Mouse (Mus musculus): Measurements from ENCODE around the gene Mfge8. TPM values are rescaled to one million over a fixed set of nuclear protein-coding genes. Genes with fewer than 3 reads are reported as not detected.
A peak's percentile ranks its signal among the peaks of the same experiment; 100 is the strongest.

Mfge8 gene
- polyA plus RNA-seq, 1 experiment from 2014 or later: 224 TPM

DNA sequence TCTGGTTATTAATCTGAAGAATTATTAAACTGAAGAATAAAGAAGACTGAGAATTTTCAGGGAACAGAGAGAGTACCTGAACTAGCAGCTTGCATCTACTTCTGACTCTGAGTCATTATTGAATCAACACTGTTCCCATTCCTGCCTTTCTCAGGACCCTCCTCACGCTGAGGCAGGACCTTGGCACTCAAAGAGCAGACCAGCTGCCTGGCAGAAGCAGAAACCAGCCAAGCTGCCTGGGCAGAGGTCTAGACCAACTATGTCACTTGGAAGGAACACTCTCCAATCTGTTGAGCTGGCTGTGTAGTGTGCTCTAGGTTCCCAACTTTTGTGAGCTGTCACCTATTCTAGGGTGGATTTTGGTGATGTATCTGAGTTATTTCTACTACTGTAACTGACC lies 10.5 kb upstream of the Mfge8 start:
- Histone ChIP-seq H3K36me3 (no peaks in the 10 kb centered on the region), H3K4me3 (no peak overlapping the region), H3K27me3 (no peaks in the 10 kb centered on the region), H3K4me2 (no peak overlapping the region), H3K9ac (no peak overlapping the region), H3K9me3 (replicated peaks) (no peaks in the 10 kb centered on the region), H3K27ac (no peak overlapping the region), H3K4me1 (replicated peaks) (no peaks in the 10 kb centered on the region)
- 74% methylated on average over 1 of the region's 1 CpGs for WGBS
- ATAC-seq (replicated peaks; ENCODE audit: insufficient number of reproducible peaks, insufficient read depth, low FRiP score, low read depth): no peak

DNA sequence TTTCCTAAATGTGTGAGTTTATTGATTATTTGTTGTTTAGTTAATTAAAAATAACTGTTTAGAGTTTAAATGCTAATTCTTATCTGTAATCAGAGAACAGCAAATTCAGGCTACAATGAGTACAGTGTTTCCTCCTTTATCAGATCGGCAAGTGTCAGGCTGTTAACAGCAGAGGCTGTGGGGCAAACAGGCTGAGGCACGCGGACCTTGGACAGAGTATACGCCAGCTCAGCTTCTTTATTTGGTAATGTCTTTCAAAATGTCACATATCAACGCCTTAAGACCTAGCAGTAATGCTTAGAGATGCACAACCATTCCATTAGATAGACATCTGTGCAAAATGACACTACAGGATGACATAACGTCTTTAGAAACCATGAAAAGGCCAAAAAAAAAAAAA lies 662 bp upstream of the Mfge8 start:
- H3K27ac ChIP-seq: peak overlapping the region; percentile 92
- no peak for ATAC-seq (replicated peaks; ENCODE audit: insufficient number of reproducible peaks, insufficient read depth, low FRiP score, low read depth)
- no peak overlapping the region for H3K9ac ChIP-seq
- no peaks in the 10 kb centered on the region for H3K27me3 ChIP-seq
- H3K36me3 ChIP-seq: peaks cover 3% of the 10 kb centered on the region; the same call in 1 of the 2 replicates
- peak overlapping the region; percentile 78 for H3K4me2 ChIP-seq
- peaks cover 24% of the 10 kb centered on the region for H3K4me1 ChIP-seq (replicated peaks)
- no peaks in the 10 kb centered on the region for H3K9me3 ChIP-seq (replicated peaks)
- WGBS: 35% methylated on average over 6 of the region's 6 CpGs
- H3K4me3 ChIP-seq: no peak overlapping the region

DNA sequence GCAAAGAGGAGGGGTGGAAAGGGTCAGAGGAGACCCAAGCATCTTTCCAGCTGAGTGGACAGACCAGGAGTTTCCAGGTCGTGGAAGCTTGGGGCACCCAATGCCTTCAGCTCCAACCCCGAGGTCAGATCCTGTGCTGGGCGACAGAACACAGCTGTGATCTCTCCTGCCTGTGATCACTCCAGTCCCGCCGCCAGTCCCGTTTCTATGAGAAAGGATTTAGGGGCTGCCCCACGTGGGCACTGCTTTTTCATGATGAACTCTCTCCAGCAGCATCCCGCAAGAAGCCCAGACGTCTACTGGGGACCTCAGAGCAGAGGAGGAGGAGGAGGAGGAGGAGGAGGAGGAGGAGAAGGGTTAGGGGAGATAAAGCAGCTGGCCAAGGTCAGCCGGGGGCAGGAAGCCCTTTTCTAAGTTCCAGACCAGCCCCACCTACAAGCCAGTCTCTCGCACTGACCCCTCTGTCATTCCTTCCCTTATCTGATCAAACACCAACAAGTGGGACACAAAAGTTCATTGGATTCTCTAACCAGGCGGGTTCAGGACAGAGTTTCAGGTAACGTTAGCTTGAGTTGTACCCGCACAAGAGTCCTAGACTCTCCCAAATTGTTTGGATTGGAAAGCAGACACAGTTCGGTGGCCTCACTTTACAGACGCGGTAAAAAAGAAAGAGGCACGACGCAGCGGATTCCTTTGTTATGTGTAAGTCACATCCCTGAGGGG lies 768 bp downstream of the Mfge8 start:
- Histone ChIP-seq H3K36me3 (peaks cover 12% of the 10 kb centered on the region; the same call in 1 of the 2 replicates), H3K9ac (peak overlapping the region; percentile 80), H3K9me3 (replicated peaks) (no peaks in the 10 kb centered on the region), H3K27ac (peak overlapping the region; percentile 92), H3K27me3 (no peaks in the 10 kb centered on the region), H3K4me3 (peak overlapping the region; percentile 77), H3K4me1 (replicated peaks) (peaks cover 24% of the 10 kb centered on the region), H3K4me2 (peak overlapping the region; percentile 78)
- under 1% methylated on average over 20 of the region's 20 CpGs for whole genome bisulfite sequencing
- ATAC-seq (replicated peaks; ENCODE audit: insufficient number of reproducible peaks, insufficient read depth, low FRiP score, low read depth): no peak

GRCm38 (mm10) chr7:79147011-79147837 lies 1.6 kb downstream of the Mfge8 start:
- 0 out of 2 replicates have a peak, but pooled peaks have one; percentile 15 for ATAC-seq (replicated peaks; ENCODE audit: insufficient number of reproducible peaks, insufficient read depth, low FRiP score, low read depth)
- H3K9ac ChIP-seq: peak overlapping the region; percentile 80
- peak overlapping the region; percentile 77 for H3K4me3 ChIP-seq
- peak overlapping the region; percentile 92 for H3K27ac ChIP-seq
- peak overlapping the region; percentile 78 for H3K4me2 ChIP-seq
- H3K4me1 ChIP-seq (replicated peaks): peaks cover 24% of the 10 kb centered on the region
- no peaks in the 10 kb centered on the region for H3K27me3 ChIP-seq
- H3K36me3 ChIP-seq: peaks cover 20% of the 10 kb centered on the region; the same call in 1 of the 2 replicates
- 40% methylated on average over 12 of the region's 12 CpGs for WGBS
- no peaks in the 10 kb centered on the region for H3K9me3 ChIP-seq (replicated peaks)

- no peaks in the 10 kb centered on the region for H3K9me3 ChIP-seq (replicated peaks)
- ATAC-seq (replicated peaks; ENCODE audit: insufficient number of reproducible peaks, insufficient read depth, low FRiP score, low read depth): no peak; the same call in 1 of the 2 replicates
- 35% methylated on average over 8 of the region's 8 CpGs for WGBS
- no peak overlapping the region for H3K4me3 ChIP-seq
- H3K27ac ChIP-seq: no peak overlapping the region
- no peaks in the 10 kb centered on the region for H3K4me1 ChIP-seq (replicated peaks)
- H3K9ac ChIP-seq: no peak overlapping the region
- H3K4me2 ChIP-seq: no peak overlapping the region
- H3K36me3 ChIP-seq: peaks cover 50% of the 10 kb centered on the region
- H3K27me3 ChIP-seq: no peaks in the 10 kb centered on the region
These were observed 8.0 kb downstream of the Mfge8 start for GRCm38 (mm10) chr7:79140897-79141296.

GRCm38 (mm10) chr7:79139891-79140591 lies 8.8 kb downstream of the Mfge8 start:
- H3K4me1 ChIP-seq (replicated peaks): no peaks in the 10 kb centered on the region
- WGBS: 54% methylated on average over 4 of the region's 4 CpGs

DNA sequence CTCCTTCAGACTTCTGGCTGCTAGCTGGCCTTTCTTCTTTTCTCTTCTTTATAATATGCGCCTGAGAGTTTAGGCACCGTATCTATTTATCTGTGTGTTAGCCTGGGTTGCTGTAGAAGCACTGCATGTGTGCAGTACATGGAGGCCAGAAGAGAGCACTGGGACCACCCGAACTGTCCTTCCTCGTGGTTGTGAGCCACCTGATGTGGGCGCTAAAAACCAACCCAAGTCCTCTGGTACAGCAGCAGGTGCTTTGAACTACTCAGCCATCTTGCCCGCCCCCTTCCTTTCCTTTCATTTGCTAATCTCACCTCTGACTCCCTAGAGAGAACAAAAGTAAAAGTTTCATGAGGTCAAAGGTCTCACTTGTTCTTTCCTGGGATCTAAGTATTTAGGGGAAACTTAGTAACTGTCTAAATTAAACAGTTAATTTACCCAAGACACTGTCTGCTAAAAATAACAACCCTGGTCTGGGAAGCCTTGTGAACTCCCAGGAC lies 9.5 kb downstream of the Mfge8 start:
- no peak for ATAC-seq (replicated peaks; ENCODE audit: insufficient number of reproducible peaks, insufficient read depth, low FRiP score, low read depth)
- Histone ChIP-seq H3K36me3 (peaks cover 62% of the 10 kb centered on the region), H3K27ac (no peak overlapping the region), H3K4me1 (replicated peaks) (no peaks in the 10 kb centered on the region), H3K27me3 (no peaks in the 10 kb centered on the region), H3K4me3 (no peak overlapping the region), H3K9me3 (replicated peaks) (no peaks in the 10 kb centered on the region), H3K9ac (no peak overlapping the region), H3K4me2 (no peak overlapping the region)
- WGBS: 75% methylated on average over 6 of the region's 6 CpGs

More at GRCm38 (mm10) chr7:79139891-79140591, 8.8 kb downstream of the Mfge8 start:
- Histone ChIP-seq H3K36me3 (peaks cover 59% of the 10 kb centered on the region), H3K27me3 (no peaks in the 10 kb centered on the region), H3K27ac (no peak overlapping the region), H3K4me3 (no peak overlapping the region), H3K9me3 (replicated peaks) (no peaks in the 10 kb centered on the region), H3K4me2 (no peak overlapping the region), H3K9ac (no peak overlapping the region)
- ATAC-seq (replicated peaks; ENCODE audit: insufficient number of reproducible peaks, insufficient read depth, low FRiP score, low read depth): no peak

- peak; percentile 11; the same call in 1 of the 2 replicates for ATAC-seq (replicated peaks; ENCODE audit: insufficient number of reproducible peaks, insufficient read depth, low FRiP score, low read depth)
- Histone ChIP-seq H3K27ac (no peak overlapping the region), H3K9ac (no peak overlapping the region), H3K27me3 (peaks cover 10% of the 10 kb centered on the region), H3K4me2 (no peak overlapping the region), H3K4me3 (no peak overlapping the region), H3K36me3 (peaks cover 39% of the 10 kb centered on the region), H3K9me3 (replicated peaks) (no peaks in the 10 kb centered on the region), H3K4me1 (replicated peaks) (peaks cover 30% of the 10 kb centered on the region)
- 22% methylated on average over 6 of the region's 6 CpGs for WGBS
These were observed 15.5 kb downstream of the Mfge8 start for GRCm38 (mm10) chr7:79133391-79133790.

GRCm38 (mm10) chr7:79130843-79131444 lies 17.9 kb downstream of the Mfge8 start, which contains the start of gene Hapln3:
Gene Hapln3, minus strand, starts transcription at chr7:79131018.
- H3K4me1 ChIP-seq (replicated peaks): peaks cover 30% of the 10 kb centered on the region
- H3K4me3 ChIP-seq: peak within 1 kb of the TSS; percentile 35
- no peak within 1 kb of the TSS for H3K27ac ChIP-seq
- peaks cover 21% of the 10 kb centered on the region for H3K36me3 ChIP-seq
- ATAC-seq (replicated peaks; ENCODE audit: insufficient number of reproducible peaks, insufficient read depth, low FRiP score, low read depth): no peak
- 3% methylated on average over 19 of the region's 19 CpGs for WGBS
- H3K9me3 ChIP-seq (replicated peaks): no peaks in the 10 kb centered on the region
- H3K4me2 ChIP-seq: peak within 1 kb of the TSS; percentile 68
- peak within 1 kb of the TSS; percentile 36; the same call in 1 of the 2 replicates for H3K9ac ChIP-seq
- H3K27me3 ChIP-seq: peaks cover 10% of the 10 kb centered on the region

- Histone ChIP-seq H3K4me1 (replicated peaks) (peaks cover 30% of the 10 kb centered on the region), H3K27ac (no peak overlapping the region), H3K36me3 (peaks cover 16% of the 10 kb centered on the region), H3K4me2 (peak overlapping the region; percentile 68), H3K4me3 (peak overlapping the region; percentile 35), H3K9ac (peak overlapping the region; percentile 36; the same call in 1 of the 2 replicates), H3K27me3 (peaks cover 10% of the 10 kb centered on the region), H3K9me3 (replicated peaks) (no peaks in the 10 kb centered on the region)
- no peak for ATAC-seq (replicated peaks; ENCODE audit: insufficient number of reproducible peaks, insufficient read depth, low FRiP score, low read depth)
- WGBS: 16% methylated on average over 13 of the region's 13 CpGs
These were observed 18.5 kb downstream of the Mfge8 start for GRCm38 (mm10) chr7:79130385-79130784.
